Mouse (Mus musculus): Measurements from ENCODE around the gene Cartpt.

- no peak for TF ChIP-seq POLR2A (IDR thresholded peaks at IDR 0.05; ENCODE audit: control insufficient read depth, low read depth, low read length)
- TF ChIP-seq CTCF (IDR thresholded peaks at IDR 0.05; ENCODE audit: control insufficient read depth, insufficient read depth, insufficient replicate concordance, low read depth, low read length), result no peak
Measured at GRCm38 (mm10) chr13:99931502-99931901, 30.6 kb upstream of the Cartpt start.

Measured in testis, adult 2 months (tissue).